Mouse (Mus musculus) lung, adult 2 months (tissue): ENCODE data around the gene Cavin3. TPM values are rescaled to one million over a fixed set of nuclear protein-coding genes. Genes with fewer than 3 reads are reported as not detected.
"Not testable (repeated sequence)": the region's sequence is repeated elsewhere in the genome, so short reads cannot be mapped to it uniquely, and the experiment has no call there.

ENCODE experiments used
- DNase-seq: peaks from one replicate; pipeline ENCODE4 v3.0.0; 2022
- H3K4me1 ChIP-seq: fragments of 200-500 bp; 2 replicates; pipeline ENCODE4 v1.6.1; 2011; ENCODE audit warnings: low read length; ENCODE audit not compliant: control insufficient read depth, insufficient read depth
- H3K4me3 ChIP-seq: fragments of 200-500 bp; replicated peaks from 2 replicates; pipeline ENCODE3; 2011; ENCODE audit warnings: low read depth, mild to moderate bottlenecking, control low read depth, low read length; ENCODE audit errors: extremely low read depth
- CTCF ChIP-seq: fragments of 200-500 bp; IDR thresholded peaks from 2 replicates; pipeline ENCODE4 v1.5.1; 2011; ENCODE audit warnings: mild to moderate bottlenecking, low read length, control low read depth; ENCODE audit not compliant: insufficient read depth
- POLR2A ChIP-seq: fragments of 200-500 bp; IDR thresholded peaks from 2 replicates; pipeline ENCODE4 v1.6.1; 2011; ENCODE audit warnings: low read depth, mild to moderate bottlenecking, control low read depth, low read length, borderline replicate concordance; ENCODE audit errors: extremely low read depth
- WGBS: fragments of 180-500 bp; shearing (Covaris S2); methylation state at CpG from one replicate; pipeline ENCODE4 v1.1.7; 2018; 5-methylcytosine and 5-hydroxymethylcytosine counted together
- polyA plus RNA-seq: library from polyadenylated mRNA; depleted of rRNA; stranded (reverse); fragments of >200 nt; gene quantifications from 2 replicates; pipeline ENCODE4 v1.2.3, GENCODE M21; 2012; rRNA removed

The Cavin3 gene
- polyA plus RNA-seq, 1 experiment, result 52.5 TPM

DNA sequence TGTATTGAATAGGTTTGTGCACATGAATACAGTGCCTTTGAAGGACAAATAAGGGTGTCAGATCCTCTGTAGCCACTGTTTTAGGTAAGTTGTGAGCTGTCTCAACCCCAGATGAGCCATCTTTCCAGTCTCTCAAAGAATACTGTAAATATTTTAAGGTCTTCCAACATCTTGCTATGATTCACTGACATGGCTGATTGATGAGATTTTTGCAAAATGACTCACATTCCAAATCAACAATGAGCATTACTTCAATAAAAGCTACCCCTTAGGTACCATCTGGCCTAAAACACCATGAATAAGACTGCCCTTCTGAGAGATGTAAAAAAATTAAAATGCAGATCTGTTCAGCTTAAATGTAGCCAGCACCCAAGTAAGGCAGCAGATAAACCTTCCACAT, 23.6 kb downstream of the Cavin3 start:
- H3K4me1 ChIP-seq, result no peaks in the 10 kb centered on the region
- H3K4me3 ChIP-seq, result no peak overlapping the region
- DNase-seq, result no peak
- TF ChIP-seq CTCF, result no peak
- TF ChIP-seq POLR2A, result no peak

DNA sequence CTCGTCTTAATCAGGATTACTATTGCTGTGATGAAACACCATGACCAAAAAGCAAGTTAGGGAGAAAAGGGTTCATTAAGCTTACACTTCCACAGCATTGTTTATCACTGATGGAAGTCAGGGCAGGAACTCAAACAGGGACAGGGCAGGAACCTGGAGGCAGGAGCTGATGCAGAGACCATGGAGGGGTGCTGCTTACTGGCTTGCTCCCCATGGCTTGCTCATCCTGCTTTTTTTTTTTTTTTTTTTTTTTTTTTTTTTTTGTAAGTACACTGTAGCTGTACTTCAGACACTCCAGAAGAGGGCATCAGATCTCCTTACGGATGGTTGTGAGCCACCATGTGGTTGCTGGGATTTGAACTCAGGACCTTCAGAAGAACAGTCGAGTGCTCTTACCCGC, 28.8 kb downstream of the Cavin3 start:
- whole genome bisulfite sequencing, result 89% methylated on average over 4 of the region's 4 CpGs
- H3K4me1 ChIP-seq, H3K4me3 ChIP-seq, DNase-seq: not testable (repeated sequence)

DNA sequence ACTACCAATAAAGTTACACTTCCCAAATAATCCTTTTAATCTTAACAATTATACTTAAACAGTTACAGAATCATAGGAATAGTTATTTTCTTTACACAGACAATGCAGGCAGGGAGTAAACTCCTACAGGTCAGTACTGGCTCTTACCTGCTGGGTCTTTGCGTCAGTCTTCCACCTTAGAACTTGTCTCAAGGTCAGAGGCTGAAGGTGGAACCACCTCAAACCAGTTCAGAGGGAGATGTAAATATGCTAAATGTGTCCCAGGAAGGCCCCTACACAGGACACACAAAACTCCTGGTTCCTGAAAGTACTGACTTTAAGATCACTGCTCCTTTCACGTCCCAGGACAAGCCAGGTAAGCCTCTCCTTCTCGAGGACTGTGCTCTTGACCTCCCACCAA, 37.0 kb downstream of the Cavin3 start:
- 48% methylated on average over 3 of the region's 3 CpGs for WGBS
- no peak overlapping the region for H3K4me3 ChIP-seq
- no peak for DNase-seq
- TF ChIP-seq POLR2A, result no peak
- TF ChIP-seq CTCF, result no peak
- H3K4me1 ChIP-seq, result no peaks in the 10 kb centered on the region

DNA sequence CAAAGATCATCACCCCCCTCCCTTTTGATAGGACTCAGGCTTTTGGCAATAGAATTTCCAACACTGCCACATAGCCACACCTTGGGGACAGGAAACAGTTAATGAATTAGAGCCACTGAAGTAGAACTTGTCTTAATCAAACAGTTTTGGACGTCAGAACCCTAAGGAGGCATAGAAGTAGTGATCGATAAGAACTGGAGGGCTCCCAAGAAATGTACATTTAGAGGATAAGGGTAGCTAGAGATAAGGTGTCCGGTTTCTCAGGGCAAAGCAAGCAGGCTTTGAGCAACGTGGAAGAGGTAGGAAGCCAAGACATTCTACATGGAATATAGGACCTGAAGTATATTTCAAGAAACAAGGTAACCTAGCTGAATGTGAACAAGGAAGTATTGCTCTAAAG, 40.7 kb downstream of the Cavin3 start:
- 36% methylated on average over 4 of the region's 4 CpGs for WGBS
- DNase-seq, result no peak
- TF ChIP-seq CTCF, result no peak

DNA sequence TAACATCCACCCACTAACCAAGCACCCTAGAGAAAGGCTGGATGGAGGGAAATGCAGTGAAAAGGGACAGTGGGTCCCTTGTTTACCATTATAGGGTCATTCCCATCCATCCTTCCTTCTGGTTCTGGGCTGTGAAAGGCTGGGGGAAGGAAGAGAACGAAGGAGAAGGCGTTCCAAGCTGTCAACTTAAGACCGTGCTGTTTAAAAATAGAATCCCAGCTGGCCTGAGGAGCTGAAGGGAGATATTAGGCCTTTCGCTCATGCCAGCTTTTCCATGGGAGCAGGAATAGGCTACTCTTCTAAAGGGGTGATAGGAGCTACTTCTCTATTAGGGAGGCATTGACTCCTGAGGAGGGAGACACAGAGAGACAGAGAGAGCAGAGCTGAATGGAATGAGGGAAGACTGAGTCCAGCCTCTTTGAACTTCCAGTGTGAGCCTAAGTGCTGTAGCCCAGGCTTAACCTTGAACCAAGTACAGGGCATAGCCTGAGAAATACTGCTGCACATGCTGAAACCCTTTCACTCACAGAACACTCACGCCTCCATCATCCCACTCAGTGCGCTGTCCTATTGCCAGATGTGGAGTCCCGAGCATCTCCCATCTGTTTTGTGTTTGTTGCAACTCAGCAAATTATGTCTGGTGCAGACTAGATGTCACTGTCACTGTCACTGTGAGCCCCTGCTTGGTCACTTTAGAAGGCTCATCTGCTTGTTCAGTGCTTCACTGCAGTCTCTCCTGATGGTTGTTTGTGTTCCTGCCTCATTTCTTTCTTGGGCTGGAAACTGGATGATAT, 43.9 kb downstream of the Cavin3 start:
- H3K4me3 ChIP-seq, result no peak overlapping the region
- no peaks in the 10 kb centered on the region for H3K4me1 ChIP-seq
- no peak for TF ChIP-seq POLR2A
- TF ChIP-seq CTCF, result no peak
- 54% methylated on average over 7 of the region's 7 CpGs for WGBS
- DNase-seq, result no peak

More for the DNA sequence above, 40.7 kb downstream of the Cavin3 start:
- no peaks in the 10 kb centered on the region for H3K4me1 ChIP-seq
- no peak overlapping the region for H3K4me3 ChIP-seq

DNA sequence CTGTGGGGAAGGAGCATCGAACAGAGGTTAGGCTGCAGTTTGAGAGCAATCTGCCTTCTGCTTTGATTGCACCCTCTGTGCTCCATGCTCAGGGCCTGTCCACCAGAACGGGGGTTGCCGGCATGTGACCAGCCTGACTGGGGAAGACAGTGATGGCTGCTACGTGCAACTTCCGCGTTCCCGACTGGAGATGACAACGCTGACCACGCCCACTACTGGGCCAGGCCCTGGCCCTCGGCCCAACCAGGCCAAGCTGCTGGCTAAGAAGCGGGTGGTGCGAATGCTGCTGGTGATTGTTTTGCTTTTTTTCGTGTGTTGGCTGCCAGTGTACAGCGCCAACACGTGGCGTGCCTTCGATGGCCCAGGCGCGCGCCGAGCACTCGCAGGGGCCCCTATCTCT, 47.3 kb downstream of the Cavin3 start:
- H3K4me1 ChIP-seq, result no peaks in the 10 kb centered on the region
- no peak overlapping the region for H3K4me3 ChIP-seq
- no peak for TF ChIP-seq CTCF
- TF ChIP-seq POLR2A, result no peak
- WGBS, result 79% methylated on average over 22 of the region's 22 CpGs
- no peak for DNase-seq

DNA sequence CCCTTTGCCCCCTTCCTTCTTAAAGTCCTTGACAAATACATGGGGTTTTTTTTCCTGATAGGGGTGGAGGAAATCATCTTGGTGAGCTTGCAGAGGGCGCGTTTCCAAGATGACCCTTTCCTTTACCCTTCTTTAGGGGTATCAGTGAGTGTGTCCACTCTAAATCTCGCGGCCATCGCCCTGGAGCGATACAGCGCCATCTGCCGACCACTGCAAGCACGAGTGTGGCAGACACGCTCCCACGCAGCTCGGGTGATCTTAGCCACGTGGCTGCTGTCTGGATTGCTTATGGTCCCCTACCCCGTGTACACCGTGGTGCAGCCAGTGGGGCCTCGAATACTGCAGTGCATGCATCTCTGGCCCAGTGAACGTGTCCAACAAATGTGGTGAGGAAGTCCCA, 48.2 kb downstream of the Cavin3 start:
- no peak for DNase-seq
- no peak overlapping the region for H3K4me3 ChIP-seq
- no peaks in the 10 kb centered on the region for H3K4me1 ChIP-seq
- WGBS, result 81% methylated on average over 17 of the region's 17 CpGs
- TF ChIP-seq POLR2A, result no peak
- no peak for TF ChIP-seq CTCF

DNA sequence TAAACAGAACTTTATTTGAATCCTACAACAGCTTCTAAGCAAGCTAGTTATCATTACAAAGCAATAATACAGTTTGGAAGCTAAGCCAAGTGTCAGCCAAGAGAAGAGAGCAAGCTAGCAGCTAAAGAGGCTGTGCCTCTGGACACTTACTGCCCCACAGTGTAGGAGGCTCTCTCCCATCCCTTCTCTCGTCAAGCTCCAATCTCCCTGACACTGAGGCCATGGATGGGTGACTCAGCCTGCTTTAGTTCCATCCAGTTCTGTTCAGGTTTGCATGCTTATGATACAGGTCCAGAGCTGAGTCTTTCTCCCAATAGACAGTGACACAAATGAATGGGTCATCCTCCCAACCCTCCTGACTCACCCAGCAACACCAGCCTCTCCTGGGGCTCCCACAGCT, 50.0 kb downstream of the Cavin3 start:
- DNase-seq, result no peak
- 50% methylated on average over 1 of the region's 1 CpGs for WGBS
- Histone ChIP-seq H3K4me1 (no peaks in the 10 kb centered on the region), H3K4me3 (no peak overlapping the region)
- TF ChIP-seq CTCF (no peak), POLR2A (no peak)

Other genes starting within 250 kb of the Cavin3 start
- not detected in 2 replicates for gene Olfr688, start 194.2 kb downstream of the Cavin3 start, polyA plus RNA-seq
- gene Olfr689, start 171.1 kb downstream of the Cavin3 start, polyA plus RNA-seq, result not detected in 2 replicates
- not detected in 2 replicates for gene Olfr690, start 148.2 kb downstream of the Cavin3 start, polyA plus RNA-seq
- not detected in 2 replicates for gene Olfr691, start 140.0 kb downstream of the Cavin3 start, polyA plus RNA-seq
- gene Olfr692, start 114.1 kb downstream of the Cavin3 start, polyA plus RNA-seq, result not detected in 2 replicates
- gene Gm5901, start 107.3 kb downstream of the Cavin3 start, polyA plus RNA-seq, result not detected in 2 replicates
- gene Fam160a2, start 82.2 kb downstream of the Cavin3 start, polyA plus RNA-seq, result 46.7 and 57.9 TPM in 2 replicates
- gene Cnga4, start 77.7 kb downstream of the Cavin3 start, polyA plus RNA-seq, result 0.12 and 0.14 TPM in 2 replicates
- gene Cckbr, start 56.6 kb downstream of the Cavin3 start, polyA plus RNA-seq, result not detected in 2 replicates
- 80.7 and 90.0 TPM in 2 replicates for gene Smpd1, start 72.1 kb upstream of the Cavin3 start, polyA plus RNA-seq
- gene Apbb1, start 99.4 kb upstream of the Cavin3 start, polyA plus RNA-seq, result 185 and 193 TPM in 2 replicates
- gene Hpx, start 117.8 kb upstream of the Cavin3 start, polyA plus RNA-seq, result 2.6 and 3.8 TPM in 2 replicates
- 163 TPM in 2 replicates for gene Trim3, start 151.3 kb upstream of the Cavin3 start, polyA plus RNA-seq
- gene Timm10b, start 157.8 kb upstream of the Cavin3 start, polyA plus RNA-seq, result 95.7 and 110 TPM in 2 replicates
- gene Arfip2, start 158.1 kb upstream of the Cavin3 start, polyA plus RNA-seq, result 63.9 and 71.2 TPM in 2 replicates
- gene Gm45799, start 158.3 kb upstream of the Cavin3 start, polyA plus RNA-seq, result 243 and 295 TPM in 2 replicates
- gene Dnhd1, start 168.5 kb upstream of the Cavin3 start, polyA plus RNA-seq, result 1.8 and 2.4 TPM in 2 replicates